Mouse (Mus musculus) erythroblast, embryonic 14.5 days (primary cell): ENCODE data around the gene Robo2. TPM values are rescaled to one million over a fixed set of nuclear protein-coding genes. Genes with fewer than 3 reads are reported as not detected.

ENCODE experiments used
- H3K27me3 ChIP-seq: 2 replicates; pipeline ENCODE4 v1.6.1; 2012; ENCODE audit warnings: inconsistent platforms; ENCODE audit not compliant: control insufficient read depth
- H3K36me3 ChIP-seq: 2 replicates; pipeline ENCODE4 v1.6.1; 2012; ENCODE audit warnings: mild to moderate bottlenecking, inconsistent platforms; ENCODE audit not compliant: control insufficient read depth
- H3K4me1 ChIP-seq: 2 replicates; pipeline ENCODE4 v1.6.1; 2012; ENCODE audit warnings: inconsistent platforms; ENCODE audit not compliant: control insufficient read depth
- H3K4me3 ChIP-seq: replicated peaks from 2 replicates; pipeline ENCODE3; 2012; ENCODE audit warnings: moderate library complexity, mild to moderate bottlenecking, inconsistent platforms
- H3K9me3 ChIP-seq: 2 replicates; pipeline ENCODE4 v1.6.1; 2012; ENCODE audit warnings: low read length, inconsistent platforms, mixed read lengths; ENCODE audit not compliant: control insufficient read depth
- GATA1 ChIP-seq: IDR thresholded peaks from 2 replicates; pipeline ENCODE4 v1.6.1; 2012; ENCODE audit warnings: low read length, inconsistent platforms, mixed read lengths
- TAL1 ChIP-seq: IDR thresholded peaks from 3 replicates; pipeline ENCODE4 v1.6.1; 2012; ENCODE audit warnings: low read length, inconsistent platforms, mixed read lengths
- polyA plus RNA-seq: library from polyadenylated mRNA; stranded (reverse); fragments of >175 nt; gene quantifications from 2 replicates; pipeline ENCODE4 v1.2.3, GENCODE M21; 2012

The Robo2 gene
- polyA plus RNA-seq, 1 experiment, result not detected

DNA sequence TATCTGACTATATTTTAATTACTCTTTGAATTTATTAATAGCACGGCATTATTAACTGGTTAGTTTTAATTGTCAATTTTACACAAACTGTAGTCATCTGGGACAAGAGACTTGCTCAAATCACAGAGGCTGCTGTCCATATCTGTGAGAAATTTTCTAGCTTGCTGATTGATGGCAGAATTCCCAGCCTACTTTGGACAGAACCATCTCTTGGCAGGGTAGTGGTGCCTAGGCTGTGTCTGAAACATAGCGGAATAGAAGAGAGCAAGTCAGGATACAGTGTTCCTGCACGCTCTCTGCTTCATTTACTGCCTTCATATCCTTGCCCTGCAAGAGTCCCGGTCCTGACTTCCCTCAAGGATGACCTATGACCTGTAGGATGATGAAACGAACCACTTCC, 178.0 kb downstream of the Robo2 start:
- H3K27me3 ChIP-seq, result no peaks in the 10 kb centered on the region
- H3K36me3 ChIP-seq, result no peaks in the 10 kb centered on the region
- no peaks in the 10 kb centered on the region for H3K9me3 ChIP-seq
- H3K4me1 ChIP-seq, result no peaks in the 10 kb centered on the region
- H3K4me3 ChIP-seq, result no peak overlapping the region
- no peak for TF ChIP-seq TAL1
- no peak for TF ChIP-seq GATA1

DNA sequence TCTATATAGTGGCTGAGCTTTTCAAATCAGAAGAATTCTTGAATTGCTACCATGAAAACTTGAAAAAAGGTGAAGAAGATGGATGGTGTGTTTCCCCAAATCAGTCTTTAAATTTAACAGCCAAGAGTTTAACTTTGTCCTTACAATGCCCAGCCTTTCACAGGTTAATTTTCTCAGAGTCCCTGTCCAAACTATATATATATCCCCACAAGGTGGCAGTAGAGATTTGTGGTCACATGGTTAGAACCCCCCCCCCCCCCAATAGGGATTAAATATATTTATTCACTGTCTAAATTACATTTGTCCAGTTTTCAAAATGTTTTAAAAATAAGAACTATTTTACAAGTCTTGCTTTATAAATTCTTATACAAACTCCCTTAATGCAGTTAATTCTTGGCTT, 184.3 kb downstream of the Robo2 start:
- Histone ChIP-seq H3K4me3 (no peak overlapping the region), H3K4me1 (no peaks in the 10 kb centered on the region), H3K36me3 (no peaks in the 10 kb centered on the region), H3K9me3 (no peaks in the 10 kb centered on the region), H3K27me3 (no peaks in the 10 kb centered on the region)
- TF ChIP-seq TAL1 (no peak), GATA1 (no peak)

DNA sequence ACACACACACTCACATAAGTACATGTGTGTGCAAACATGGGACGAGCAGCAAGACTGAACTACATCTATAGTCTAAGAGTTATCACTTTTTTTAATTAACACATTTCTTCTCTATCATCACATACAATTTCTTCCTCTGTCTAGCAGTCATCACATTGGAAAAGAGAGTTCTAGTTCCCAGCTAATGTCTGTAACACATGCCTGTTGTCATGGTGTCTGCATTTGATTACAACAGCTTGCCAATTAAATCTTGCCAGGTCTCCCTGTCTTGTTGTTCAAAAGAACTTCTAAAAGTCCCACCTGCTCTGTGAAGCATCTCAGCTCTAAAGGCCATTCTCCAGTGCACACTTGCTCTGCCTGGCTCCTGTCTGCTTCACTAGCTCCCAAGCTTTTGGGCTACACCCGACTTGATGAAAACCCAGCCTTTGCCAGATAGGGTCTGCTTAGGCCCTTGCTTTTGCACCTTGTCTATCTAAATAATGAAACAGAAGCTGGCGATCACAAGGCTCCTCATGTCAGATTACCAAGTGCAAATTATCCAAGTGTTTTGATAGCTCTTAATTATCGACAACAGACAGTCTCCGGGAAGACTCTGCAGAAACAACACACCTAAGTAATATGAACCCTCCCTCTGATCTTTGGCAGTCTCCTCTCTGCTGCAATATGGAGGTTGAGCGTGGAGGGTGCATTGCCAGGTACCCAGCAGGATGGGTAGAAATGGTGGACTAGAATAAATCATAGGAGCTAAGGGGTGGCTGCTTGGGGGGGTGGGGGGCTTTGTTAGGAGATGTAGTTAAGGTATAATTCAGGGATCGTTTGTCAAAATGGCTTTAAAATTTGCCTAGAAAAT, 186.0 kb downstream of the Robo2 start:
- Histone ChIP-seq H3K9me3 (no peaks in the 10 kb centered on the region), H3K36me3 (no peaks in the 10 kb centered on the region), H3K27me3 (no peaks in the 10 kb centered on the region), H3K4me3 (no peak overlapping the region), H3K4me1 (no peaks in the 10 kb centered on the region)
- TF ChIP-seq TAL1 (no peak), GATA1 (no peak)

DNA sequence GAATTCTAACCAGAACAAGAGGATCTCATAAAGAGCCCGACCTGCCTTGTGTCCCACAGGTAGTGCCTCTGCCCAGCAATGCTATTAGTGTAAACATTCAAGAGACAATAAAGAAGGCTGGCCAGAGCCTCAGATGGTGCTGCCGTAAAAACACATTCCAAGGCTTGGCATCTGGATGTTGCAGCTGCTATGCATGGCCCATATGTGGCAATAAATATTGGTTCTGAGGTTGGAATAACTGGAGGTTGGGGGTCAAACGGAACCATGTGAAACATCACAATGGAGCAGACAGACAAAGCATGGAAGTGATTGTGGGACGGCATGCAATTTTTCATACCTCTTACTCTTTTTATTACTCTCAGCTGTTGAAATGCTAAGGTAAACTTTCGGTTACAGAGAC, 189.1 kb downstream of the Robo2 start:
- TF ChIP-seq TAL1 (no peak), GATA1 (no peak)
- Histone ChIP-seq H3K4me1 (no peaks in the 10 kb centered on the region), H3K9me3 (no peaks in the 10 kb centered on the region), H3K4me3 (no peak overlapping the region), H3K36me3 (no peaks in the 10 kb centered on the region), H3K27me3 (no peaks in the 10 kb centered on the region)

DNA sequence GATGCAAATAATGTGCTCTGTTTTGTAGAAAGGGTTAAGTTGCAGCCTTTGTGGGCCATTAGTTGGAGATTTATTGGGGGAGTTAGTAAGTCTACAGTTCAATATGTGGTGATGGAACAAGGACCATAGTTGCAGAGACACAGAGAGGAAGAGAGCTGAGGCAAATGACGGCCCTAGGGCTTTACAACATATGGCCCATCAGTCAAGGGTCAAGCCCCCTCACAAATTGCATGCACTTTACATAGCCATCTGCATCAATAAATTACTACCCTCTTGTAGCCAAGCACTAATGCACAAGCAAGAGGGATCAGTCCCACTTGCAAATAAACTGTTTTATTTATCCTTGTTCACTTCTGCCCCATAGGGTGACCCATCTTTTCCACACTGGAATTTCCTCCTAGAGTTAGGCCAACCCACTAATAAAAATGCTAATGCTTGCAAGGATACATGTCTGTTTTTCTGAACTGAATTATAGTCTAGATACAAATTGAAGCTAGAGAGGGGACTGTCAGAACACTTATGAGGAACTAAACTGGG, 194.7 kb downstream of the Robo2 start:
- H3K36me3 ChIP-seq, result no peaks in the 10 kb centered on the region
- no peaks in the 10 kb centered on the region for H3K27me3 ChIP-seq
- peaks cover 4% of the 10 kb centered on the region; the same call in 1 of the 2 replicates for H3K9me3 ChIP-seq
- no peak for TF ChIP-seq GATA1
- TF ChIP-seq TAL1, result no peak
- no peaks in the 10 kb centered on the region for H3K4me1 ChIP-seq
- no peak overlapping the region for H3K4me3 ChIP-seq

DNA sequence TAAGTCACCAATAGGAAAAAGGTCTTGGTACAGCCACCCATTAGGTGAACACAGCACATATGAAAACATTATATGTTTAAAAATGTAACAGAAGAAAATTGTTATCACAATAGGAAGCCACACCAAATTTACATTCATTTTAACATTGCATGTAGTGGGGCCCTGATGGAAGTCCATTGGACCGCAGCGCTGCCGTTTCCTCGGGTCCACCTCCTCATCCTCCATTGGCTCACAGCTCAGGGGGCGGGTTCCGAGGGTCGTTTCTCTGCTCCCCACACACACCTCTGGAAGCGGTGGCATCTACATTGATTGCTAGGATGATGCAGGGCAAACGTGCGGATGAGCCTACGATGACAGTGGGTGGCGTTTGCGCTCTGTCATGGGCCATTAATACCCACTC, 195.8 kb downstream of the Robo2 start:
- Histone ChIP-seq H3K27me3 (no peaks in the 10 kb centered on the region), H3K9me3 (peaks cover 4% of the 10 kb centered on the region; the same call in 1 of the 2 replicates), H3K4me1 (no peaks in the 10 kb centered on the region), H3K36me3 (no peaks in the 10 kb centered on the region), H3K4me3 (no peak overlapping the region)
- TF ChIP-seq GATA1 (no peak), TAL1 (no peak)

DNA sequence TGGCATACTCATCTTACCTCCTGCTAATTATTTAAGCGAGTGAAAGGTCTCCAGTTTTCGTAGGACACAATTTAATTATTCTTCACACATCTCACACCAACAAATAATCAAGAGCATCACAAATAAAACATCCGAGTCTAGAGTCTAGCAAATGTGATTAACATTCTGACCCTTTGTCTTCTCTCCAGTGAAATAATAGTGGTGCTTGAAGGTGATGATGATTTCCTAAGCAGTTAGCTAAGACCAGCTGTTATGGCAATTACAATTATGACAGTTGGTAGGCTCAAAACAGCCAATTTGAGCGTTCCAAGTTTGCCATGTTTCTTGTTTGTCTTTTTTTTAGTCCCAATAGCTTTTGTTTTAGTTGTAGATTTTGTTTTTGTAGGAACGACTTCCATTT, 210.9 kb downstream of the Robo2 start:
- Histone ChIP-seq H3K27me3 (no peaks in the 10 kb centered on the region), H3K9me3 (no peaks in the 10 kb centered on the region), H3K4me3 (no peak overlapping the region), H3K36me3 (no peaks in the 10 kb centered on the region), H3K4me1 (no peaks in the 10 kb centered on the region)
- TF ChIP-seq GATA1, result no peak
- no peak for TF ChIP-seq TAL1

DNA sequence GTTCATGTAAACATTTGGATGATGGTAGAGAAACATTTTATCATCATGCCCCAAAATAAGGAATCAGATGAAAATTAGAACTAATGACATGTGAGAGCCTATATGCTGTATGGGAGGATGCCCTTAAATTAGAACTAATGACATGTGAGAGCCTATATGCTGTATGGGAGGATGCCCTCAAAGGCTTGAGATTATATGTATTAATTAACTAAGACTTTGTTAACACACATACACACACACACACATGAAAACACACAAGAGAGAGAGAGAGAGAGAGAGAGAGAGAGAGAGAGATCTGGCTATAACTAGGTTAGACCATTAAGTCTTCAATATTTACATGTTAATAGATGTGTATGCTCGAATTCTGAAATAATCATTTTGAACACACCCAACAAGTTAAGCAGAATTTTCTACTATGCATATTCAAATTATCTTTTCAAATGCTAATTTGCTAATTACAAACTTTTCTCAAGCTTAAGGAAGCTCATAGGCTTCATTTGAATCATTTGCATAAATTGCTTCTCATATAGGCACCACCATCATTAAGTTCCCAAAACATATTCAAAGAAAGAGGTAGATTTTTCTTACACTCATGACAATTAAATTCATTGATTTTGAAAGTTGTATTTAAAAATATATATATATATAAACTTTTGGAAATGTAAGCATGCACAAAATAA, 211.5 kb downstream of the Robo2 start:
- Histone ChIP-seq H3K4me3 (no peak overlapping the region), H3K27me3 (no peaks in the 10 kb centered on the region), H3K9me3 (no peaks in the 10 kb centered on the region), H3K4me1 (no peaks in the 10 kb centered on the region), H3K36me3 (no peaks in the 10 kb centered on the region)
- no peak for TF ChIP-seq GATA1
- no peak for TF ChIP-seq TAL1

DNA sequence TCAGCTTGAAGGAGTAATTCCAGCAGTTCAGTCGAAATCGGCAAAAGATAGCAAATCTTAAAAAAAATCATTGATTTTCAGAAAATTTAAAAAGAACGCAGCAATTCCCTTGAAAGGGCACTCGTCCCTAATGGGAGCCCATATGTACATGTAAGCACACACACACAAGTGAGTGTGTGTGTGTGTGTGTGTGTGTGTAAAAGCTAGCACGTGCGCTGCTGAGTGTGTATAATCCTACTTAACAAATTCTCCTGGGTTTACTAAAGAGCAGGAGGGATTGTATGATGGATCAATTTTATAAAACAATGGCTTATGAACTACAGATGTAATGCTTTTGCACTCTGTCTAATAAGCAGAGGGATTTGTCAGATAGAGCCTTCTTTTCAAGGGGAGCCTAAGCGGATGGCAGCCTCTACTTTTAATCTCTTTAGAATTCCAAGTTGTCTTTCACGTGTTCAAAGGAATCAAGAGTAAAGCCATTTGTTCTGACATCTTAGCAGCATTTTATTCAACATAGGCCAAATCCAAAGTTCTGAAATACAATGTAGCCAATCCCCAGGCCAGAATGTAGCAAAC, 218.6 kb downstream of the Robo2 start:
- TF ChIP-seq TAL1 (no peak), GATA1 (no peak)

More for the DNA sequence above, 218.6 kb downstream of the Robo2 start:
- Histone ChIP-seq H3K4me3 (no peak overlapping the region), H3K9me3 (no peaks in the 10 kb centered on the region), H3K27me3 (no peaks in the 10 kb centered on the region), H3K4me1 (no peaks in the 10 kb centered on the region), H3K36me3 (no peaks in the 10 kb centered on the region)
